Mouse (Mus musculus) liver, adult 2 months (tissue): ENCODE measurements around the gene Krt80.

ENCODE experiments used
- CTCF ChIP-seq: fragments of 200-500 bp; IDR thresholded peaks from 2 replicates; pipeline ENCODE4 v1.5.1; 2011; ENCODE audit warnings: low read depth, low read length, control low read depth
- POLR2A ChIP-seq: fragments of 200-500 bp; IDR thresholded peaks from 2 replicates; pipeline ENCODE4 v1.6.1; 2011; ENCODE audit warnings: low read length, control low read depth; ENCODE audit not compliant: insufficient read depth; ENCODE audit errors: extremely low read depth

GRCm38 (mm10) chr15:101376776-101377061 is 6.8 kb upstream of the Krt80 start:
- no peak for TF ChIP-seq CTCF
- no peak for TF ChIP-seq POLR2A
